Mouse (Mus musculus) embryonic facial prominence, embryonic 15.5 days (tissue): Measurements from ENCODE around the gene Skap1. TPM values are rescaled to one million over a fixed set of nuclear protein-coding genes. Genes with fewer than 3 reads are reported as not detected.
A peak's percentile ranks its signal among the peaks of the same experiment; 100 is the strongest.

Source experiments
- ATAC-seq: fragments of 200-750 bp; cut with Nextera tagmentation; 2 replicates; pipeline ENCODE4 v1.8.0; 2017; ENCODE audit warnings: low read depth, moderate TSS enrichment; ENCODE audit not compliant: insufficient number of reproducible peaks, low FRiP score, low TSS enrichment
- H3K27ac ChIP-seq: fragments of 300-500 bp; sonication (generic); replicated peaks from 2 replicates; pipeline ENCODE4 v1.5.1; 2015; ENCODE audit warnings: mild to moderate bottlenecking, inconsistent platforms
- H3K27me3 ChIP-seq: fragments of 300-500 bp; sonication (generic); 2 replicates; pipeline ENCODE4 v1.6.1; 2015; ENCODE audit warnings: inconsistent platforms
- H3K36me3 ChIP-seq: fragments of 300-500 bp; sonication (generic); 2 replicates; pipeline ENCODE4 v1.6.1; 2015; ENCODE audit warnings: mild to moderate bottlenecking, inconsistent platforms
- H3K4me1 ChIP-seq: fragments of 300-500 bp; sonication (generic); 2 replicates; pipeline ENCODE4 v1.6.1; 2015; ENCODE audit warnings: inconsistent platforms
- H3K4me2 ChIP-seq: fragments of 300-500 bp; sonication (generic); replicated peaks from 2 replicates; pipeline ENCODE4 v1.6.1; 2015; ENCODE audit warnings: mild to moderate bottlenecking, inconsistent platforms
- H3K4me3 ChIP-seq: fragments of 300-500 bp; sonication (generic); replicated peaks from 2 replicates; pipeline ENCODE4 v1.5.1; 2015; ENCODE audit warnings: mild to moderate bottlenecking, inconsistent platforms
- H3K9ac ChIP-seq: fragments of 300-500 bp; sonication (generic); 2 replicates; pipeline ENCODE4 v1.6.1; 2015; ENCODE audit warnings: inconsistent platforms
- H3K9me3 ChIP-seq: fragments of 300-500 bp; sonication (generic); replicated peaks from 2 replicates; pipeline ENCODE4 v1.6.1; 2016; ENCODE audit warnings: inconsistent platforms
- WGBS: fragments of 180-500 bp; shearing (Covaris S2); methylation state at CpG from one replicate; pipeline ENCODE4 v1.1.7; 2015; 5-methylcytosine and 5-hydroxymethylcytosine counted together
- polyA plus RNA-seq: library from polyadenylated mRNA; unstranded; fragments of >200 nt; fragmentation: Nextera tagmentation; extraction: Ambion mirVana; gene quantifications from 2 replicates; pipeline ENCODE4 v1.2.1, GENCODE M21; 2015

The Skap1 gene
- polyA plus RNA-seq, 1 experiment from 2014 or later: 2.3 TPM

DNA sequence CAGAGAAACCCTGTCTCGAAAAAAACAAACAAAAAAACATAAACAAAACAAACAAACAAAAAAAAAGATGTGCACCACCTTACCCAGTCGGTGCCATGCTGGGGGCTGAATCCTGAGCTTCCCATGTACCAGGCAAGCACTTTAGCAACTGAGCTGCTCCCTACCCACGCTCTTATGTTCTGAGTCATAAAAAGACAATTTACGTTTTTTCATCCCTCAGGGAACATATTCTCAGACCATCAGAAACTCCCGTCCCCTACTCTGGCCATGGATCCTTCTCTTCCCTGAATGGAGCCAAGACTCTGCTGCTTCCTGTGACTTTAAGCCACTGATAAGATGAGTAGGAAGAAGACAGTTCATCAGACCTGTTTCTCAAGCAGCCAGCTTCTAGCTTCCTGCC lies 294.0 kb downstream of the Skap1 start:
- H3K9me3 ChIP-seq: no peaks in the 10 kb centered on the region
- H3K9ac ChIP-seq: no peak overlapping the region
- H3K27ac ChIP-seq: no peak overlapping the region
- H3K36me3 ChIP-seq: no peaks in the 10 kb centered on the region
- no peak overlapping the region for H3K4me2 ChIP-seq
- H3K4me1 ChIP-seq: peaks cover 6% of the 10 kb centered on the region; the same call in 1 of the 2 replicates
- H3K27me3 ChIP-seq: no peaks in the 10 kb centered on the region
- no peak overlapping the region for H3K4me3 ChIP-seq
- ATAC-seq: no peak
- WGBS: 71% methylated on average over 5 of the region's 5 CpGs

DNA sequence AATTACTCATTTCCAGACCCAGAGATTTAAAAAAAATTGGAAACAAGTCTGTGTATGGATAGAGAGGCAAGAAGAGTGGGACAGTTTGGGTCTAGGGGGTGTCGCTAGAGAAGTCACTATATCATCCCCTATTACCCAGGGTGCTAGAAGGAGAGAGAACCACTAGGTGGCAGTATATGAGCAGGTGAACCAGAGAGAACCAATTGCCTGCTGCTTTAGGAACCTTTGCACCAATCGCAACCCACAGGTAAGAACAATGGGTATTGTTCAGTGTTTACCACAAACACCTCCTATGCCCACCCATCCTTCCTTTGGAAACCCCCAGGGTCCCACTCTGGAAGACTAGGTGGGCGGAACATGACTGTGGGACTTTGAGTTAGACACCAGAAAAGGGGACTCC lies 295.6 kb downstream of the Skap1 start:
- Histone ChIP-seq H3K9me3 (no peaks in the 10 kb centered on the region), H3K27me3 (no peaks in the 10 kb centered on the region), H3K4me2 (no peak overlapping the region), H3K9ac (no peak overlapping the region), H3K36me3 (no peaks in the 10 kb centered on the region), H3K27ac (no peak overlapping the region), H3K4me1 (peaks cover 20% of the 10 kb centered on the region), H3K4me3 (no peak overlapping the region)
- 42% methylated on average over 3 of the region's 3 CpGs for WGBS
- no peak for ATAC-seq

DNA sequence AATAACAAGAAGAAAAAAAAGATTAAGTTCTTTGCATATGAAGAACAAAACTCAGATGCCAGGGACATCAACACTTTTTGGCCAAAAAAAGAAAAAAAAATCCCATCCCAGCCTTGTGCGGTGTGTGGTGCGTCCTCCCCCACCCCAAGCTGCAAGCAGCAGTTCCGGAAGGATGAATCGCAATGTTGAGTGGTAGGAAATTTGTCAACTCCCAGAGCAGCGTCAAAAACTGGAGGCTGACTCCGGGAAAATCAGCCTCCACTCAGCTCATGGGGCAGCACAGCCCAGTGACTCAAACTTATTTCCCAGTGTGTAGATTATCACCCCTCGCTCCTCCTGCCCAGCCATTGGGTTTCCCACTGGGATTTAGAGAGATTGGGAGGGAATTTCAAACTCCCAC lies 297.6 kb downstream of the Skap1 start:
- 68% methylated on average over 7 of the region's 7 CpGs for WGBS
- ATAC-seq: no peak

DNA sequence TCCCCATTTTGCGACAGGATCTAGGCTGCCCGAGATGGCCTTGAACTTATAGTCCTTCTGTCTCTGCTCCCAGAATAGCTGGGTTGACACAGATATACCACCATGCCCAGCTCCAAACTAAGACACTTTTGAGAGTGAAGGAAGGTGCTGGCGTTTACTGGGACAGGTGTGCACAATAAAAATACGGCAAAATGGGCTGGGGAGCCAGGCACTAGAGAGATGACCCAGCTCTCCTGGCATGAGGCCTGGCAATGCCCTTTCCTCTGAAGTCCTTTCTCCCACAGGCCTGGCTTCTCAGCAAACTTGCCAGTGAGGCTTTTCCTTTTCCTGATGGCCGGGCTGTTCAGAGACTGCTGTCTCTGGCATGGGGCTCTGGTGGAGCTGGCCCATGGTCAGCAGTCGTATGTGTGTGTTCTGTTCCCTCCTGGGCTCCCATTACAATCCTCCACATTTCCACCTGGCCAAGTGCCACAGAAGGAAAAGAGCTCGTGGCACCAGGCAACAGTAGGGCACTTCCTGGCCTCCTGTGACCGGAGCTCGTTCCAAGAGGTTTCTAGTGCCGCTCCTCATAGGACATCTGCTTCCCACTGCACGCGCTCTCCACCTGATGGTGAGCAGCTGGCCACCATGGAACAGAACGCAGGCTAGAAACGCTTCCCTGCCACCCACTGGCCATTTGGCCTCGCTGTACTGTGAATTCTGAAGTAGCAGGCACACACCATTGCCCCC lies 298.5 kb downstream of the Skap1 start:
- Histone ChIP-seq H3K4me3 (no peak overlapping the region), H3K27ac (no peak overlapping the region), H3K36me3 (no peaks in the 10 kb centered on the region), H3K9ac (no peak overlapping the region), H3K9me3 (no peaks in the 10 kb centered on the region), H3K4me1 (peaks cover 28% of the 10 kb centered on the region), H3K4me2 (no peak overlapping the region), H3K27me3 (no peaks in the 10 kb centered on the region)
- no peak for ATAC-seq
- WGBS: 66% methylated on average over 15 of the region's 15 CpGs

More for the DNA sequence above, 297.6 kb downstream of the Skap1 start:
- Histone ChIP-seq H3K27ac (no peak overlapping the region), H3K36me3 (no peaks in the 10 kb centered on the region), H3K4me3 (no peak overlapping the region), H3K4me1 (peaks cover 28% of the 10 kb centered on the region), H3K4me2 (no peak overlapping the region), H3K9ac (no peak overlapping the region), H3K9me3 (no peaks in the 10 kb centered on the region), H3K27me3 (no peaks in the 10 kb centered on the region)

DNA sequence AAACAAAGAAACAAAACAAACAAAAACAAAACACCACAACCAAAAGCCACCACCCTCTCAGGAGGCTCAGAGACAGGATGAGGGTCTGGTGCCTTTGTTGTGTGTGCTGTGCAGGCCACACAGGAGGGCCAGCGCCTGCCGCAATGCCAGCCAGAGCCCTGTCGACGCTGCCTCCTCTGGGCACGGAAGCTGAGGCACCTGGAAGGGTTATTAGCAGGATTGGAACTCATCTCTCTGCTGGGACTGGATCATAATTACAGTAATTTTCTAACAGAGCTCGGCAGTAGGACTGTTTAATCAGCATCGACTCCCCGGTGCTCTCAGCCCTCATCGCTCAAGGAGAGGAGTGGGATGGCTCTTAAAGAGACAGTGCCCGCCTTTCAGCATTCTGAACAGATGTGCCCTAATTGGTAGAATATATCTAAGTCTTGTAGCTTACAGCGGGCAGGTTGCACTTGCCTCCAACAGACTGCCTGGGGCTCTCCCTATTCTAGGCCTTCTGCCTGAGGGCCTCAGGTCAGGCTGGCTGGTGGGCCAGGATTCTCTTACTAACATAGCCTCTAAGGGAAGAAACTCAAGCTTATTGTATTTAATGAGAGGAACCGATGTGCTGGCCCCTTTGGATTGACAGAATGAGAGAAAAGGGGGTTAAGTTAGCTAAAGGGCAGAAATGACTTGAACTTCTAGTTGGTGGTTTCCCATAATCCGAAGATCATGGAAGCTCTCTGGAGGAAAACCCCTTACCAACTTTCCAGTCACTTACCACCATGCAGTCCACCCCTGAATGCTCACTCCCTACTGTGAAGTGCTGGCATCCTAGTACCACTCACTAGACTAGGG lies 300.3 kb downstream of the Skap1 start:
- Histone ChIP-seq H3K4me3 (no peak overlapping the region), H3K4me1 (peaks cover 28% of the 10 kb centered on the region), H3K9me3 (no peaks in the 10 kb centered on the region), H3K4me2 (peak overlapping the region; percentile 5; the same call in 1 of the 2 replicates), H3K36me3 (peaks cover 12% of the 10 kb centered on the region), H3K27me3 (no peaks in the 10 kb centered on the region), H3K27ac (0 out of 2 replicates have a peak overlapping the region, but pooled peaks have one; percentile 12), H3K9ac (no peak overlapping the region)
- WGBS: 26% methylated on average over 13 of the region's 13 CpGs
- no peak for ATAC-seq

DNA sequence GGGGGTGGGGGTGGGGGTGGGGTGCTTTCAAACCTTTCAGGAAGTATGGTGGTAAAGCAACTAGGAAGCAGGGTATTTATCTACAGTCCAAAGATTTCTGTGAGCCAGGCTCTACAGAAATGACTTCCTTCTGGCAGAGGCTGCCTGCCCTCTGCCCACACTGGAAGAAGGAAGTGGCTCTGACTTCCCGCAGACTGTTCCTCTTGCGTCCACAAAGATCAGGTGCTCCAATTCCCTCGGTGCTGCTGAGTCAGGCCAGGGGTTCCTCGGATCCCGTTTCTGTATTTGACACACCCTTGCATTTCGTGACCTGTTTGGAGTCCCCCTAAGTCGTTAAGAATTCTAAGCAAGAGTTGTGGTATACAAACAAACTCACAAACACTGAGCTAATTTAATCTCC lies 301.3 kb downstream of the Skap1 start:
- H3K4me1 ChIP-seq: peaks cover 28% of the 10 kb centered on the region
- no peak overlapping the region for H3K9ac ChIP-seq
- H3K4me3 ChIP-seq: no peak overlapping the region
- H3K36me3 ChIP-seq: peaks cover 20% of the 10 kb centered on the region
- H3K27ac ChIP-seq: 0 out of 2 replicates have a peak overlapping the region, but pooled peaks have one; percentile 13
- H3K9me3 ChIP-seq: no peaks in the 10 kb centered on the region
- no peaks in the 10 kb centered on the region for H3K27me3 ChIP-seq
- 72% methylated on average over 7 of the region's 7 CpGs for WGBS
- no peak overlapping the region for H3K4me2 ChIP-seq
- no peak for ATAC-seq

DNA sequence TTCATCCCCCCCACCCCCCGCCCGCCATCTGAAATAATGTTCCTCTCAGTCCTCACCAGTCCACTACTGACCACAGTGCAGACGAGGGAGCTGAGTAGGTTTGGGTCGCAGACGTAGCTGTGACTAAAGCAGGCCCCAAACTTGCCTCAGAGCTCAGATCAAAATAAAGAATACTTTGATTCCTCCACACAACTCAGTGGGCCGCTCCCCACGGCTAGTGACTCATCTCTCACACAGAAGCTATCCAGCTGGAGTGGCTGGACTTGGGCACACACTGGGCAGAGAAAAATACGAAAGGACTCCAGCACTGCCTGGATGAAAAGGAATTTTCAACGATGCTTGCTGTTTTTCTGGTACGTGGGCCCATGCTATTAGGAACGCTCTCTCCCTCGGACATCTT lies 302.2 kb downstream of the Skap1 start:
- Histone ChIP-seq H3K27ac (0 out of 2 replicates have a peak overlapping the region, but pooled peaks have one; percentile 22), H3K27me3 (no peaks in the 10 kb centered on the region), H3K9ac (no peak overlapping the region)

DNA sequence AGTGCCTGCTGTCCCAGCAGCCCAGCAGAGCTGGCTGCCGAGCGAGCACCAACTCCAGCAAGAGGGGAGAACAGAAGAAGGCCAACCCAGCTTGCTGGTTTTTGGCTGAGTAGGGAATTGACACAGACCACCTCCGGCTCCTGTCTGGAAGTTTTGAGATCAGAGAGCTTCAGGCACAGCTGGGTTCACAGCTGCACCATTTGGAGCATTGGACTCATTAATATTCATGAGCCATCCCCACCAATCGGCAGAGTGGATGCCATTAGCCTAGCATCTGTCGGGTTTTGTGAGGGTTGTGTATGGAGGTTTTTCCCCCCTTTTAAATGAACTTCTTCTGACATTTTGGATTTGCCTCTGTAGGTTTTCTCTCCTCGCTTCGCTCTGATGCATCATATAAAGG lies 302.7 kb downstream of the Skap1 start:
- no peak overlapping the region for H3K4me2 ChIP-seq
- no peak for ATAC-seq
- H3K36me3 ChIP-seq: peaks cover 35% of the 10 kb centered on the region
- peaks cover 28% of the 10 kb centered on the region for H3K4me1 ChIP-seq
- 0 out of 2 replicates have a peak overlapping the region, but pooled peaks have one; percentile 22 for H3K27ac ChIP-seq
- H3K9ac ChIP-seq: no peak overlapping the region
- no peak overlapping the region for H3K4me3 ChIP-seq
- WGBS: 48% methylated on average over 7 of the region's 7 CpGs
- H3K9me3 ChIP-seq: no peaks in the 10 kb centered on the region
- no peaks in the 10 kb centered on the region for H3K27me3 ChIP-seq

More for the DNA sequence above, 302.2 kb downstream of the Skap1 start:
- Histone ChIP-seq H3K9me3 (no peaks in the 10 kb centered on the region), H3K4me3 (no peak overlapping the region), H3K4me1 (peaks cover 28% of the 10 kb centered on the region), H3K4me2 (no peak overlapping the region), H3K36me3 (peaks cover 29% of the 10 kb centered on the region)
- no peak for ATAC-seq
- WGBS: 73% methylated on average over 12 of the region's 12 CpGs

DNA sequence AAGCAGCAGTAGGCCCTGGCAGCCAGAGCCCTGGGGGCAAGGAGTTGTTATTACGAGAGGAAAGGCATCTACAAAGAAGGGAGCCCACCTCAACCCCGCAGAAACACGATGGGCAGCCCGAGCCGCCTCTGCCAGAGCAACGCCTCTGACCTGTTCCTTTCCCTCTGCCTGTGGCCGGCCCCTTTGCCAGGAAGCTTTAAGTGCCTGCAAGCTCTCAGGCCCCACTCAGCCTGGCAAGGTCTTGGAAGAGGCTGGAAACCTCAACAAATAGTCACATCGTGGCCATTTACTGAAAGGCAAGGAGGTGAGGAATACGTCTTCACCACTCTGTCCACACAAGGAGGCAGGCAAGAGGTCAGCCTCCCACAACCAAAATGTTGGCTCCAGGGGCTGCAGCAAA lies 303.8 kb downstream of the Skap1 start:
- Histone ChIP-seq H3K9ac (no peak overlapping the region), H3K36me3 (peaks cover 44% of the 10 kb centered on the region), H3K9me3 (no peaks in the 10 kb centered on the region), H3K4me1 (peaks cover 23% of the 10 kb centered on the region), H3K4me3 (no peak overlapping the region), H3K27ac (no peak overlapping the region), H3K4me2 (no peak overlapping the region), H3K27me3 (no peaks in the 10 kb centered on the region)
- no peak for ATAC-seq
- WGBS: 59% methylated on average over 9 of the region's 9 CpGs

DNA sequence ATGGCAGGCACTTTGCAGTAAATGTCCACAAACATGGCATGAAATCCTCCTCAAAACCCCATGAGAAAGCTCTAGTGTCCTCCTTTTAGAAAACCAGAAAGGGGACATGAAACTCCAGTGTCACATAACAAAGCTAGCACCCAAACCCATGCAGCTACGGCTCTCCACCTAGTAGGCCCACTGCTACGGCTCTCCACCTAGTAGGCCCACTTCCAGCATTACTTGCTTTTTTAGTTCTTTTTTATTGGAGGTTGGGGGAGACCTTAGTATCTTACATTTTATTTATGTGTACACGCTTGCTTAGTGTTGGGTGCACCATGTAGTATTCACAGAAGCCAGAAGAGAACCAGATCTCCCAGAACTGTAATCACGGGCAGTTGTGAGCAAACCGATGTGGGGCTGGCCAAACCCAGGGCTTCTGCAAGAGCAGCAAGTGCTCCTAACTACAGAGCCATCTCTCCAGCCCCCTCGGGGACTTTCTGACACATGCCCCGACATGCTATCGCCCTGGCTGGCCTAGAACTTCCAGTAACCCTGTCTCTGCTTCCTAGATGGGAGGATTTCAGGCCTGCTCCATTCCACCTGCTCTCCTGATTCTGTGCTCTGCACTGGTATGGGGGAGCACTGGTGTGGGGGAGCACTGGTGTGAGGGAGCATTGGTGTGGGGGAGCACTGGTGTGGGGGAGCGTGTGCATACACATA lies 307.0 kb downstream of the Skap1 start:
- Histone ChIP-seq H3K27ac (no peak overlapping the region), H3K4me2 (no peak overlapping the region), H3K9me3 (no peaks in the 10 kb centered on the region), H3K27me3 (no peaks in the 10 kb centered on the region), H3K4me3 (no peak overlapping the region), H3K36me3 (peaks cover 44% of the 10 kb centered on the region), H3K9ac (no peak overlapping the region), H3K4me1 (peaks cover 8% of the 10 kb centered on the region)
- WGBS: 85% methylated on average over 9 of the region's 9 CpGs
- no peak for ATAC-seq

DNA sequence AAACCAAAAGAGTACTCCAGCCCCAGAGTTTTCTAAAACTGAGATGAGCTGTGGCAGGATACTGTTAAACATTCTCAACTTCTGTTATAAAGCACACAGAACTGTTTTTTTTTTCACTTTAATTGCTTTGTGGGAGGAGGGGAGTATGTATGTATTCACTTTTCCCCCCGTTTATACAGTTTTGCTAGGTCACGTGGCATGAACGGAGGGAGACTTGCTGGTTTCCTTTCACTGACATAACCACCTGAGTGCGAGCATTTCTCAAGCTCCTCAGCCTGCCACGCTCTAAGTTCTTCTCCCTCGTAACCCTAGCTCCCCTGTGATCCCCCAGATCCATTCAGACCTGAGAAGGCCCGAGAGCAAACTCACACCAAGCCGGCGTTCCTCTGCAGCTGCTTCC lies 308.0 kb downstream of the Skap1 start:
- Histone ChIP-seq H3K27me3 (no peaks in the 10 kb centered on the region), H3K9ac (no peak overlapping the region), H3K4me2 (no peak overlapping the region), H3K36me3 (peaks cover 44% of the 10 kb centered on the region), H3K4me3 (no peak overlapping the region), H3K4me1 (peaks cover 11% of the 10 kb centered on the region), H3K9me3 (no peaks in the 10 kb centered on the region), H3K27ac (no peak overlapping the region)
- 89% methylated on average over 9 of the region's 9 CpGs for WGBS
- no peak for ATAC-seq
